Mouse (Mus musculus): ENCODE data around the gene Dgkq.

DNA sequence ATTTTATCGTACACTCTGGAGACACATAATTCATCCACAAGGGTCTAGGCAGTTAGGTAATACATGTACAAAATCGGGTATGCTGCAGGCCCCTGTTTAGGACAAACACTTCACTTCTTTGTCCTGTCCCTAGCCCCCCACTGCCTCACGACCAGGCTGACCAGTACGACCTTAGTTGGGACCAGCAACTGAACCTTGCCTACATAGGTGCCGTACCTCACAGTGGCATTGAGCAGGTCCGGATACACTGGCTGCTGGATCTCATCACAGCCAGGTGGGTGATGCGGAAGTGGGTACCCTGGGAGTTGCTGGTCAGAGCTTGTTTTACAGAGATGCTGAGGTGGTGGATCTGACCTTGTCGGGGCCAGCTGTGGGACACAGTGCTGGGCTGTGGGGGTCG lies 514 bp upstream of the Dgkq start:
- TF ChIP-seq CTCF (conservative IDR thresholded peaks at IDR 0.05; ENCODE audit: low read length), result no peak
- TF ChIP-seq NANOG (IDR thresholded peaks at IDR 0.05; ENCODE audit: borderline replicate concordance, low read length), result no peak

Measured in E14TG2a.4 (cell line).